Mouse (Mus musculus): ENCODE results near the gene Gm10283. TPM values are rescaled to one million over a fixed set of nuclear protein-coding genes. Genes with fewer than 3 reads are reported as not detected.
A peak's percentile ranks its signal among the peaks of the same experiment; 100 is the strongest.
"Not testable (repeated sequence)": the region's sequence is repeated elsewhere in the genome, so short reads cannot be mapped to it uniquely, and the experiment has no call there.

The Gm10283 gene
- polyA plus RNA-seq (2015; fragmentation: Nextera tagmentation; extraction: Ambion mirVana): not detected in 2 replicates

DNA sequence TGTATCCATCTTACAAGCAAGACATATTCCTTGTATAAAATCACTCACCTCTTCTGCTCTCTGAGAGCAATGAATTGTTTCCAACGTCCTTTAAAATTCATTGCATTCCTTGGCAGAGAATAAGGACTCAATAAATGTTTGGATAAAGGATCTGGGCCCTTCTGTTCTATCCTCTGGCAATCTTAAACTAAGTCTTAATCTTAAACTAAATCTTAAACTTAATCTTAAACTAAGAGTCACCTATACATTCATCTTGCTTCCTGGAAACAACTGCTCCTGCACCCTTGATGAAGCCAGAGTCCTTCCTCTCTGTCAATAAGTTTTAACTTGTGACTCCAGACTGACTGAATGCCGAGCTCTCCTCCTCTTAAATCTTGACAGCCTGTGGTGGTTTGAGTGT is at the start of gene Gm10283:
TSS of gene Gm10283 (minus strand) at position 101 of the 400 bp plus-strand sequence.
- WGBS (ENCODE audit: insufficient replicate concordance): 43% methylated on average over 2 of the region's 2 CpGs

DNA sequence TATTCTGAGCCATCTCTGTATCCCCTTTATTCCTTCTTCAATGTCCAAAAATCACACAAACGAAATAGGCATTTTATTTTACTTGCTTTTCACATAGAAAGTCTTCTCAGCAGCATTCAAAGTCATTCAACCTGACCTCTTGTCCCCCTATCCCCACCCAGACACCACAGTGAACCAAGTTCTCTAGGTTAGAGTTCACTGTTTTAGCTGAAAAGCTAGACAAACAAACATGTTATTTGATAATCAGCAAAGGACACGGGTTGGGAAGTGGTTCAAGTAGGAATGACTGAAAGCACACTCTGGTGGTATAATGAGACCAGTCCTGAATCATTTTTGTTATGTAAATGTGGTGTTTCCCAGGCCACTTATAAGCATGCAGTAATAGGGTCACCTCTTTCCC is 31.9 kb upstream of the Gm10283 start:
- 26% methylated on average over 2 of the region's 2 CpGs for WGBS (ENCODE audit: insufficient replicate concordance)
- no peaks in the 10 kb centered on the region for H3K27me3 ChIP-seq (ENCODE audit: control insufficient read depth, insufficient read depth, low read depth, low read length)
- peak; percentile 41; the same call in 1 of the 2 replicates for ATAC-seq (ENCODE audit: low read depth)
- no peaks in the 10 kb centered on the region for H3K36me3 ChIP-seq (ENCODE audit: control insufficient read depth, insufficient read depth)
- no peak overlapping the region for H3K4me3 ChIP-seq (ENCODE audit: low read depth, low read length)
- H3K9ac ChIP-seq (ENCODE audit: low read depth, low read length): no peak overlapping the region
- H3K4me1 ChIP-seq (ENCODE audit: control insufficient read depth, low read depth, low read length): no peaks in the 10 kb centered on the region
- H3K27ac ChIP-seq (ENCODE audit: low read length): no peak overlapping the region
- no peaks in the 10 kb centered on the region for H3K9me3 ChIP-seq (replicated peaks; ENCODE audit: control insufficient read depth, low read length)
- H3K4me2 ChIP-seq (ENCODE audit: low read depth, low read length): no peak overlapping the region

More for the DNA sequence above, at the start of gene Gm10283:
- H3K36me3 ChIP-seq (ENCODE audit: control insufficient read depth, insufficient read depth): no peaks in the 10 kb centered on the region
- H3K9ac ChIP-seq (ENCODE audit: low read depth, low read length): no peak within 1 kb of the TSS
- no peaks in the 10 kb centered on the region for H3K27me3 ChIP-seq (ENCODE audit: control insufficient read depth, insufficient read depth, low read depth, low read length)
- no peaks in the 10 kb centered on the region for H3K9me3 ChIP-seq (replicated peaks; ENCODE audit: control insufficient read depth, low read length)
- H3K27ac ChIP-seq (ENCODE audit: low read length): no peak within 1 kb of the TSS
- ATAC-seq (ENCODE audit: low read depth): no peak
- no peaks in the 10 kb centered on the region for H3K4me1 ChIP-seq (ENCODE audit: control insufficient read depth, low read depth, low read length)
- H3K4me3 ChIP-seq (ENCODE audit: low read depth, low read length): no peak within 1 kb of the TSS
- no peak within 1 kb of the TSS for H3K4me2 ChIP-seq (ENCODE audit: low read depth, low read length)

DNA sequence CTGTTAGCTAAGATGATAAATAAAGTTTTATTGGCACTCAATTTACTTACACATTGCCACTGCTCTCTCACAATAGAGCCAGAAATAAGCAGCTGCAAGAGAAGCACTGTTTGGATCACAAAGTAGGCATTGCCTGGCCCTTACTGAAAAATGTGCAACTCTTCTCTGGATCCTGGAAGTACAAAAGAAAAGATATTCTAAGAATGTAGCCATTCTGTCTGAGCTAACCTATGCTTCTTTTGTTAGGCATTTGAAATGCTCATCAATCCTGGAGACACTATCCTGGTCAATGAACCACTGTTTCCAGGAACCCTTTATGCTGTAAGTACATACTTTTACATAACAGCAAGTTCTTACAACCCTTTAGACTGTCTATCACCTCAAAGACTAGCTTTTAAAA is 15.3 kb upstream of the Gm10283 start:
- ATAC-seq (ENCODE audit: low read depth): no peak
- H3K4me2 ChIP-seq (ENCODE audit: low read depth, low read length): no peak overlapping the region
- no peaks in the 10 kb centered on the region for H3K27me3 ChIP-seq (ENCODE audit: control insufficient read depth, insufficient read depth, low read depth, low read length)
- H3K9me3 ChIP-seq (replicated peaks; ENCODE audit: control insufficient read depth, low read length): no peaks in the 10 kb centered on the region
- H3K36me3 ChIP-seq (ENCODE audit: control insufficient read depth, insufficient read depth): no peaks in the 10 kb centered on the region
- H3K4me1 ChIP-seq (ENCODE audit: control insufficient read depth, low read depth, low read length): no peaks in the 10 kb centered on the region
- no peak overlapping the region for H3K9ac ChIP-seq (ENCODE audit: low read depth, low read length)
- no peak overlapping the region for H3K4me3 ChIP-seq (ENCODE audit: low read depth, low read length)
- no peak overlapping the region for H3K27ac ChIP-seq (ENCODE audit: low read length)

DNA sequence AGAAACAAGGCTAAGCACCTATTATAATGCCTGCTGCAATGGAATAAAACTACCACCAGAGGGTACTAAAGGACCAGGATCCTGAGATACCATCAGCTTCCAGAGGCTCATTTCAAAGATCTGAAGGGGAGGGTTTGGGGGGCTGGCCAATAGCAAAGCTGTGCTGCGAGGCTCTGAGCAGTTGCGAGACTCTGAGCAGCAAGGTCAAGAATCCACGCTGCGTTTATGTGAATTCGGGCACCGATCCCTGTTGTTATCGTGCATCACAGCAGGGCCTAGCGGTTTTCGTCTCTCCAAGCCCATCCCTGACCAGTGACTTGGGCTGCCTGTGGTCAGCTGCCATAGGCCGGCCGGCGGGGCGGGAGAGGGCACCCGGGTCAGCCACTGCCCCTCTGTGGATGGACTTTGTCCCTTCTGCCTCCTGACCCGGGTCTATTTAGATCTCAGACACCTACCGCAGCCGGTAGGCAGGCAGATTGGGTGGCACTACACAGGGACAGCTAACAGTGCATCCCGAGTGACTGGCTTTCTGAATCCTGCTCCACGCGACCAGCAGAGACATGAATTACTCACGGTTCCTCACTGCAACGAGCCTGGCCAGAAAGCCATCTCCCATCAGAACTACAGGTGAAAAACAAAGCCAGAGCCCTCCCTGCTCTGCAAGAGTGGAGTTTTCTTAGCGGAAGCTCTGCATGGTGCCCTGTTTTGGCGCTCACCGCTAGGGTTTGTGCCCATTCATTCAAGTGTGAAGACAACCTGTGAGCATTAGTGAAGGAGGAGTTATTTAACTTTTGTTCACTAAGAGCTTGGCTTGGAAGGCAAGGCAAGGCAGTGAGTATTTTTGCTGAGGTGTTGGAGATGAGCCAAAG is 2.9 kb upstream of the Gm10283 start, which contains the start of gene Aadat:
TSS of gene Aadat (plus strand) at position 280 of the 869 bp plus-strand sequence.
- WGBS (ENCODE audit: insufficient replicate concordance): 3% methylated on average over 25 of the region's 25 CpGs
- peak; percentile 97 for ATAC-seq (ENCODE audit: low read depth)
- H3K9ac ChIP-seq (ENCODE audit: low read depth, low read length): peak within 1 kb of the TSS; percentile 31; the same call in 1 of the 2 replicates
- H3K9me3 ChIP-seq (replicated peaks; ENCODE audit: control insufficient read depth, low read length): no peaks in the 10 kb centered on the region
- peak within 1 kb of the TSS; percentile 50; the same call in 1 of the 2 replicates for H3K27ac ChIP-seq (ENCODE audit: low read length)
- peak within 1 kb of the TSS; percentile 48 for H3K4me3 ChIP-seq (ENCODE audit: low read depth, low read length)
- H3K36me3 ChIP-seq (ENCODE audit: control insufficient read depth, insufficient read depth): no peaks in the 10 kb centered on the region
- H3K4me1 ChIP-seq (ENCODE audit: control insufficient read depth, low read depth, low read length): no peaks in the 10 kb centered on the region
- no peaks in the 10 kb centered on the region for H3K27me3 ChIP-seq (ENCODE audit: control insufficient read depth, insufficient read depth, low read depth, low read length)
- peak within 1 kb of the TSS; percentile 56 for H3K4me2 ChIP-seq (ENCODE audit: low read depth, low read length)

DNA sequence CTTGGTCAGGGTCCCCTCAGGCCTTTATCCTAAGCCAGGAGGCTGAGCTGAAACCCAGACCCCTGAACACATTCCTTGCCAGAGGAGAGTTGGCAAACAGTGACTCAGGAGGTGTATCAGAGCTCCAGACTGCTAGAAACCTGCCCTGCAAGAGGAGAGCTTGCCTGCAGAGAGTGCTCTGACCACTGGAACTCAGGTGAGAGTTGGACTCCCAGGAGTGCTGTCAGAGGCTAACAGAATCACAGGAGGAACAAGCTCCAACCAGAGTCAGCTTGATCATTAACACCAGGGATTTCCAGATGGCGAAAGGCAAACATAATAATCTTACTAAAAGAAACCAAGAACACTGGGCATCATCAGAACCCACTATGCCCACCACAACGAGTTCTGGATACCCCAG is 8.0 kb downstream of the Gm10283 start:
- not testable (repeated sequence) for H3K27me3 ChIP-seq (ENCODE audit: control insufficient read depth, insufficient read depth, low read depth, low read length); H3K36me3 ChIP-seq (ENCODE audit: control insufficient read depth, insufficient read depth); H3K27ac ChIP-seq (ENCODE audit: low read length); H3K4me2 ChIP-seq (ENCODE audit: low read depth, low read length); H3K4me3 ChIP-seq (ENCODE audit: low read depth, low read length); H3K4me1 ChIP-seq (ENCODE audit: control insufficient read depth, low read depth, low read length); H3K9ac ChIP-seq (ENCODE audit: low read depth, low read length); ATAC-seq (ENCODE audit: low read depth); H3K9me3 ChIP-seq (replicated peaks; ENCODE audit: control insufficient read depth, low read length)
- WGBS (ENCODE audit: insufficient replicate concordance): 52% methylated on average over 2 of the region's 2 CpGs

DNA sequence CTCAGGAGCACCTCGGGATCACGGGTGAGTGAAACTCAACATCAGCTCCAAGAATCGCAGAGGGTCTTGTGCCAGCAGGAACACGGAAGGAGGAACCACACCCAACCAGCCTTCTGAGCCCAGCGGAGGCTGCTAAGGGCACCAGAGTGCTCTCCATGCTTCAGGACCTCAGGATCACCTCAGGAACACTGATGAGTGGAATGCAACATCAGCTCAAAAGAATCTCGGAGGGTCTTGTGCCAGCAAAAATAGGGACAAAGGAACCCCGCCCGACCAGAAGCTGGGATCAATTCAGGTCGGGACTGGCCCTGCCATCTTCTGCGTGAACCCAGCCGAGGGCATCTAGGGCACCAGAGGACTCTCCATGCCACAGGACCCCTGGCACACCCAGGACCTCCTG is 8.4 kb downstream of the Gm10283 start:
- no peak overlapping the region for H3K9ac ChIP-seq (ENCODE audit: low read depth, low read length)
- H3K27ac ChIP-seq (ENCODE audit: low read length): no peak overlapping the region
- no peak for ATAC-seq (ENCODE audit: low read depth)
- no peaks in the 10 kb centered on the region for H3K27me3 ChIP-seq (ENCODE audit: control insufficient read depth, insufficient read depth, low read depth, low read length)
- no peaks in the 10 kb centered on the region for H3K36me3 ChIP-seq (ENCODE audit: control insufficient read depth, insufficient read depth)
- H3K4me1 ChIP-seq (ENCODE audit: control insufficient read depth, low read depth, low read length): no peaks in the 10 kb centered on the region
- no peak overlapping the region for H3K4me2 ChIP-seq (ENCODE audit: low read depth, low read length)
- WGBS (ENCODE audit: insufficient replicate concordance): 64% methylated on average over 11 of the region's 11 CpGs
- H3K4me3 ChIP-seq (ENCODE audit: low read depth, low read length): no peak overlapping the region
- H3K9me3 ChIP-seq (replicated peaks; ENCODE audit: control insufficient read depth, low read length): no peaks in the 10 kb centered on the region

DNA sequence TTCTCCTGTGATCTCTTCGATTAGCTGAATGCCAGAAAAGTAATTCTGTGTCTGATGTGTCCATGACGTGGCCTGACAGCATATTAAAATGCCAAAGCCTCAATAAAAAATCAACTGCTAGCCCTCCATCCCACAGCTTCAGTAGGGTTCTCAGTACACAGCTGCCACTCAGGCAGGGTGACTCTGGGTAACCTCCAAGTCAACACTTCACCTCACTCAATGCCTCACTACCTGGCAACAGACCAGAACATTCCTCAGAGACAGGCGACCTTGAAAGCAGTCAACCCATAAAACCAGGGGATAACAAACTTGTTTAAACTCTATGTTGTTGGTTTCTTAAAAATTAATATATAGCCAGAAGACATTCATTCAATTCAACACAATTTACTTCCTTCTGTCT is 10.5 kb downstream of the Gm10283 start:
- no peaks in the 10 kb centered on the region for H3K36me3 ChIP-seq (ENCODE audit: control insufficient read depth, insufficient read depth)
- no peak for ATAC-seq (ENCODE audit: low read depth)

DNA sequence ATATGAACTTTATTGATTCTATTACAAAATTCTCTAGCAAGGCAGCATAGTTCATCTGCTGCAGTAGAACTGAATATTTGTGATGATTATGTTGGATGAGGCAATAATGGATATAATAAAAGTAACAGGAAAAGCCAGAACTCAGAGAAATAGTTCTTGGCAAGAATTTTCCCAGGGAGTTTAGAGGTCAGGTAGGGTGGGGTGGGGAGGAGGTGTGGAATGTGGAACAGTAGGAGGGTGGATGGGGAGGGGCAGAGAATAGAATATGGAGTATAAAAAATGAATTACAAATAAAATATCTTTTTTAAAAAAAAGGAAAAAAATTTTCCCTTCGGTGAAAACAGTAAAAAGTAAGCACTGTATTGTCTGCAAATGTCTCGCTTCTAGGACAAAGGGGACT is 11.1 kb downstream of the Gm10283 start:
- no peak overlapping the region for H3K9ac ChIP-seq (ENCODE audit: low read depth, low read length)
- WGBS (ENCODE audit: insufficient replicate concordance): 61% methylated on average over 2 of the region's 2 CpGs
- no peaks in the 10 kb centered on the region for H3K36me3 ChIP-seq (ENCODE audit: control insufficient read depth, insufficient read depth)
- no peak overlapping the region for H3K4me3 ChIP-seq (ENCODE audit: low read depth, low read length)
- H3K27ac ChIP-seq (ENCODE audit: low read length): no peak overlapping the region
- no peaks in the 10 kb centered on the region for H3K4me1 ChIP-seq (ENCODE audit: control insufficient read depth, low read depth, low read length)
- H3K9me3 ChIP-seq (replicated peaks; ENCODE audit: control insufficient read depth, low read length): no peaks in the 10 kb centered on the region
- no peaks in the 10 kb centered on the region for H3K27me3 ChIP-seq (ENCODE audit: control insufficient read depth, insufficient read depth, low read depth, low read length)
- ATAC-seq (ENCODE audit: low read depth): no peak
- no peak overlapping the region for H3K4me2 ChIP-seq (ENCODE audit: low read depth, low read length)

More for the DNA sequence above, 10.5 kb downstream of the Gm10283 start:
- H3K9ac ChIP-seq (ENCODE audit: low read depth, low read length): no peak overlapping the region
- no peaks in the 10 kb centered on the region for H3K4me1 ChIP-seq (ENCODE audit: control insufficient read depth, low read depth, low read length)
- H3K27ac ChIP-seq (ENCODE audit: low read length): no peak overlapping the region
- H3K9me3 ChIP-seq (replicated peaks; ENCODE audit: control insufficient read depth, low read length): no peaks in the 10 kb centered on the region
- no peak overlapping the region for H3K4me2 ChIP-seq (ENCODE audit: low read depth, low read length)
- H3K27me3 ChIP-seq (ENCODE audit: control insufficient read depth, insufficient read depth, low read depth, low read length): no peaks in the 10 kb centered on the region
- H3K4me3 ChIP-seq (ENCODE audit: low read depth, low read length): no peak overlapping the region
- WGBS (ENCODE audit: insufficient replicate concordance): 47% methylated on average over 3 of the region's 3 CpGs

DNA sequence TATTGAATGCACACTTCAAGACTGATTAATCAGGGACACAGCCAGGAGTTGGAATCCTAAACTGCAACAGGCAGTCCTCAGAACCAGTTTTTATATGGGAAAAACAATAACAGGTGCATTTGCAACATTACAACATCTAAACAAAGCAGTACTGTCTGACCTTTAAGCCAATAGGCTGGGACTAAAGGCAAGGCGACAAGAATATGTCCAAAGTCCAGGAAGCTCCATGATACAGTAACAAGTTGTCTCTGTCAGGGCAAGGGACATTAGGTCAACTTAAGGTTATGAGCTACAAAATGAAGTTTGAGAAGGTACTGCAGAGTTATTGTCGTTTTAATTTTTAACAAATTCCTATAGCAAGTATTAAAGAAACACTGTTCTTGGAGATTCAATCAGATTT is 12.9 kb downstream of the Gm10283 start:
- no peak overlapping the region for H3K4me3 ChIP-seq (ENCODE audit: low read depth, low read length)
- no peak overlapping the region for H3K4me2 ChIP-seq (ENCODE audit: low read depth, low read length)
- ATAC-seq (ENCODE audit: low read depth): no peak
- WGBS (ENCODE audit: insufficient replicate concordance): 46% methylated on average over 2 of the region's 2 CpGs
- H3K4me1 ChIP-seq (ENCODE audit: control insufficient read depth, low read depth, low read length): no peaks in the 10 kb centered on the region
- no peak overlapping the region for H3K27ac ChIP-seq (ENCODE audit: low read length)
- no peak overlapping the region for H3K9ac ChIP-seq (ENCODE audit: low read depth, low read length)
- no peaks in the 10 kb centered on the region for H3K9me3 ChIP-seq (replicated peaks; ENCODE audit: control insufficient read depth, low read length)
- H3K36me3 ChIP-seq (ENCODE audit: control insufficient read depth, insufficient read depth): no peaks in the 10 kb centered on the region
- no peaks in the 10 kb centered on the region for H3K27me3 ChIP-seq (ENCODE audit: control insufficient read depth, insufficient read depth, low read depth, low read length)

Measured in liver, embryonic 16.5 days (tissue).